Mouse (Mus musculus) hindbrain, embryonic 13.5 days (tissue): ENCODE measurements around the gene Gm49673. TPM values are rescaled to one million over a fixed set of nuclear protein-coding genes. Genes with fewer than 3 reads are reported as not detected.
A peak's percentile ranks its signal among the peaks of the same experiment; 100 is the strongest.
"Not testable (repeated sequence)": the region's sequence is repeated elsewhere in the genome, so short reads cannot be mapped to it uniquely, and the experiment has no call there.

Experiments used
- ATAC-seq: fragments of 200-750 bp; cut with Nextera tagmentation; 2 replicates; pipeline ENCODE4 v1.8.0; 2017; ENCODE audit warnings: moderate TSS enrichment; ENCODE audit not compliant: low FRiP score
- H3K27ac ChIP-seq: fragments of 300-500 bp; sonication (generic); 2 replicates; pipeline ENCODE4 v1.5.1; 2015; ENCODE audit warnings: inconsistent platforms, mild to moderate bottlenecking, moderate library complexity
- H3K27me3 ChIP-seq: fragments of 300-500 bp; sonication (generic); 2 replicates; pipeline ENCODE4 v1.6.1; 2015; ENCODE audit warnings: mild to moderate bottlenecking, inconsistent platforms
- H3K36me3 ChIP-seq: fragments of 300-500 bp; sonication (generic); 2 replicates; pipeline ENCODE4 v1.6.1; 2015; ENCODE audit warnings: mild to moderate bottlenecking, inconsistent platforms
- H3K4me1 ChIP-seq: fragments of 300-500 bp; sonication (generic); replicated peaks from 2 replicates; pipeline ENCODE4 v1.6.1; 2015; ENCODE audit warnings: inconsistent platforms
- H3K4me2 ChIP-seq: fragments of 300-500 bp; sonication (generic); 2 replicates; pipeline ENCODE4 v1.6.1; 2015; ENCODE audit warnings: inconsistent platforms, mild to moderate bottlenecking, moderate library complexity
- H3K4me3 ChIP-seq: fragments of 300-500 bp; sonication (generic); 2 replicates; pipeline ENCODE4 v1.5.1; 2015; ENCODE audit warnings: mild to moderate bottlenecking, inconsistent platforms
- H3K9ac ChIP-seq: fragments of 300-500 bp; sonication (generic); 2 replicates; pipeline ENCODE4 v1.6.1; 2015; ENCODE audit warnings: mild to moderate bottlenecking, inconsistent platforms
- H3K9me3 ChIP-seq: fragments of 300-500 bp; sonication (generic); 2 replicates; pipeline ENCODE4 v1.6.1; 2016; ENCODE audit warnings: inconsistent platforms
- WGBS: fragments of 180-500 bp; shearing (Covaris S2); methylation state at CpG from one replicate; pipeline ENCODE4 v1.1.7; 2015; 5-methylcytosine and 5-hydroxymethylcytosine counted together
- polyA plus RNA-seq: library from polyadenylated mRNA; unstranded; fragments of >200 nt; fragmentation: Nextera tagmentation; extraction: Ambion mirVana; gene quantifications from 2 replicates; pipeline ENCODE4 v1.2.1, GENCODE M21; 2015

Gm49673 gene
- polyA plus RNA-seq, result not detected in 2 replicates

DNA sequence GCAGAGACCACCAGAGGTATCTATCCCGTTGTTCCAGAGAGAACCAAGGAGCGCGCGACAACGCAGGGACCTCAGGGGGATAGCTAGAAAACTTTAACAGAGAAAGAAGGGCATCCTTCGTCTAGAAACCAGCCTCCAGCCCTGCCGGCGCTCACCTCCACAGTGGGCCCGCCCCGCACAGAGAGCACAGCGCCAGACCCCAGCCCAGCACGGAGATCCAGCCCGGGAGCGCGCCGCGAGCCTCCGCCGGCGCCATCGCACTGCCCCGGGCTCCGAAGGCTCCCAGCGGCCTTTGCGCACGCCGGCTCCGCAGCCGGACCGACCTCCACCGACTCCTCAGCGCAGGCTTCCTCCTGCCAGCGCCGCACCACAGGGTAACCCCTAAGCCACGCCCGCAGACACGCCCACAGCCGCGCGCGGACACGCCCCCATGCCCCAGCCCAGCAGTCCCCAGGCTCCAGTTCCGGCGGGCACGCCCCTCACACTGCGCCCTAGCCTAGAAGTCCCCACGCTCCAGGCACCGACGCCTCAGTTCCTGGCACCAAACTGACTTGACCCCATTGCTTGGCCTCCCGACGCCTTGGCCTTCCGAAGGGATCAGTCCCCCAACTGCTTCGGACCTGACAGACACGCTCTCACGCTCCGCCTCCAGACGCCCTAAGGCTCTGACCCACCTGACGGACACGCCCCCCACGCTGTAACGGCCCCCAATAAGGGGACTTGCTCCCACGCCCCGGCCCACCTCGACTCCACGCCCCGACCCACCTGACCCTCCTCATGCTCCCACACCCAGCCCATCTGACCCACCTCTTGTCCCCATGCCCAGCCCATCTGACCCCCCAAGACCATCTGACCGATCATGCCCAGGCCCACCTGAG, at the start of gene Gm49673, which contains the start of gene Rnaset2a:
Gm49673 (minus strand) TSS at position 350 of the 878 bp plus-strand sequence.
Rnaset2a (minus strand) TSS at position 659 of the 878 bp plus-strand sequence.
- WGBS, result 1% methylated on average over 56 of the region's 67 CpGs
- H3K4me3 ChIP-seq, result peak within 1 kb of the TSS; percentile 51
- H3K27ac ChIP-seq, H3K4me1 ChIP-seq, H3K36me3 ChIP-seq, H3K9me3 ChIP-seq, H3K27me3 ChIP-seq: not testable (repeated sequence)
- peak; percentile 97 for ATAC-seq
- peak within 1 kb of the TSS; percentile 62 for H3K4me2 ChIP-seq
- peak within 1 kb of the TSS; percentile 67 for H3K9ac ChIP-seq

GRCm38 (mm10) chr17:8195685-8196376, 48.2 kb upstream of the Gm49673 start:
- Histone ChIP-seq H3K27ac (no peak overlapping the region), H3K4me3 (no peak overlapping the region), H3K27me3 (no peaks in the 10 kb centered on the region), H3K9me3 (no peaks in the 10 kb centered on the region), H3K36me3 (peaks cover 40% of the 10 kb centered on the region), H3K4me1 (no peaks in the 10 kb centered on the region), H3K4me2 (no peak overlapping the region), H3K9ac (no peak overlapping the region)
- WGBS, result 96% methylated on average over 8 of the region's 8 CpGs
- no peak for ATAC-seq

- Histone ChIP-seq H3K4me1 (no peaks in the 10 kb centered on the region), H3K9ac (no peak overlapping the region), H3K4me3 (no peak overlapping the region), H3K27ac (no peak overlapping the region), H3K4me2 (no peak overlapping the region), H3K36me3 (peaks cover 61% of the 10 kb centered on the region), H3K27me3 (no peaks in the 10 kb centered on the region), H3K9me3 (no peaks in the 10 kb centered on the region)
- ATAC-seq, result no peak
- 93% methylated on average over 8 of the region's 8 CpGs for WGBS
Measured at GRCm38 (mm10) chr17:8193678-8194077, 46.1 kb upstream of the Gm49673 start.

DNA sequence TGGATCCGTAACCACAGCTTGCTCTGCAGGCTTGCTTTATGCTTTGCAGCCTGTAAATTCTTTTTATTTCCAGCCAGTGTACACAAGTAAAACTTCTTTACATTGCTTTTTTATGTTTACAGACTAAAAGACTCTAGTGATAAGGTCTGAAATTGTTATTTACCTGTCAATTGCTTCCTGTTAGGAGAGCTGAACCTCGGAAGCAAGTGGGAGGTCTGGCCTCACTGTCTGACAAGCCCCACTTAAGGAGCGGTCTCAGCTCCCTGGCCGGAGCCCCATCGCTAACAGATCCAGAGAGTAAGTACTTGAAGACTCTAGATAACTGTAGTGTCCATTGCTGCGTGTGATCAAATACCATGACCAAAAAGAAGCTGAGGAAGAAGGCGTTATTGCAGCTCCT, 36.6 kb upstream of the Gm49673 start:
- Histone ChIP-seq H3K27me3 (no peaks in the 10 kb centered on the region), H3K9me3 (no peaks in the 10 kb centered on the region), H3K27ac (no peak overlapping the region), H3K36me3 (peaks cover 83% of the 10 kb centered on the region), H3K4me3 (no peak overlapping the region), H3K4me1 (no peaks in the 10 kb centered on the region), H3K9ac (no peak overlapping the region), H3K4me2 (no peak overlapping the region)
- 94% methylated on average over 7 of the region's 7 CpGs for WGBS
- ATAC-seq, result no peak

- H3K27me3 ChIP-seq, result no peaks in the 10 kb centered on the region
- H3K36me3 ChIP-seq, result peaks cover 83% of the 10 kb centered on the region
- no peaks in the 10 kb centered on the region for H3K9me3 ChIP-seq
- no peak overlapping the region for H3K27ac ChIP-seq
- H3K9ac ChIP-seq, result no peak overlapping the region
- ATAC-seq, result no peak
- no peak overlapping the region for H3K4me3 ChIP-seq
- no peaks in the 10 kb centered on the region for H3K4me1 ChIP-seq
- WGBS, result 92% methylated on average over 5 of the region's 5 CpGs
- no peak overlapping the region for H3K4me2 ChIP-seq
Measured at GRCm38 (mm10) chr17:8183815-8184214, 36.2 kb upstream of the Gm49673 start.

- Histone ChIP-seq H3K27me3 (no peaks in the 10 kb centered on the region), H3K4me2 (no peak overlapping the region), H3K9me3 (no peaks in the 10 kb centered on the region), H3K36me3 (peaks cover 78% of the 10 kb centered on the region), H3K4me1 (peaks cover 8% of the 10 kb centered on the region), H3K27ac (no peak overlapping the region), H3K9ac (no peak overlapping the region), H3K4me3 (no peak overlapping the region)
- ATAC-seq, result peak; percentile 39; the same call in 1 of the 2 replicates
- 51% methylated on average over 5 of the region's 5 CpGs for WGBS
Measured at GRCm38 (mm10) chr17:8177090-8177489, 29.5 kb upstream of the Gm49673 start.

DNA sequence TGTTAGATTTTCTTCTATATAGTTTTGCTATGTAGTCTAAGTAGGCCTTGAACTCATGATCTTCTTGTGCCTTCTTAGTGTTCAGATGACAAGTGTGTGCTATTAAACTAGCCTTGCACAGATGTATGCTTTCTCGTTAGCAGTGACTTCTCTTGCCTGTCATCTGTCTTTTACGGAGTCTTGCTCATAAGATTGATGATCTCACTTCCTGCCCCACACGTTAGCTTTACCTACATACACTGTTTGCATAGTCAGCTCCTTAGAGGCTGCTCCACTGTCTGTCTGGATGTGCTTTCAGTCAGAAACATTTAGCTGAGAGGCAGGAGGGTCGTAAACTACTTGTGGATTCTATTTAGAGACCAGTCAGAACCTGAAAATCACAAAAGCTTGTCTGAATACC, 23.5 kb upstream of the Gm49673 start:
- H3K27ac ChIP-seq, result no peak overlapping the region
- WGBS, result 72% methylated on average over 4 of the region's 4 CpGs
- no peak overlapping the region for H3K4me2 ChIP-seq
- ATAC-seq, result no peak
- H3K9ac ChIP-seq, result no peak overlapping the region
- no peaks in the 10 kb centered on the region for H3K9me3 ChIP-seq
- no peak overlapping the region for H3K4me3 ChIP-seq
- H3K4me1 ChIP-seq, result peaks cover 3% of the 10 kb centered on the region; the same call in 1 of the 2 replicates
- H3K27me3 ChIP-seq, result no peaks in the 10 kb centered on the region
- H3K36me3 ChIP-seq, result peaks cover 58% of the 10 kb centered on the region

- Histone ChIP-seq H3K36me3 (peaks cover 51% of the 10 kb centered on the region), H3K4me1 (peaks cover 3% of the 10 kb centered on the region; the same call in 1 of the 2 replicates), H3K9ac (no peak overlapping the region), H3K27me3 (no peaks in the 10 kb centered on the region), H3K4me3 (no peak overlapping the region), H3K27ac (no peak overlapping the region), H3K4me2 (no peak overlapping the region), H3K9me3 (no peaks in the 10 kb centered on the region)
- whole genome bisulfite sequencing, result 92% methylated on average over 7 of the region's 7 CpGs
- no peak for ATAC-seq
Measured at GRCm38 (mm10) chr17:8170331-8170730, 22.7 kb upstream of the Gm49673 start.

- not testable (repeated sequence) for H3K27me3 ChIP-seq, H3K4me2 ChIP-seq, H3K27ac ChIP-seq, H3K4me1 ChIP-seq, ATAC-seq, H3K9me3 ChIP-seq, H3K4me3 ChIP-seq, H3K9ac ChIP-seq
- 92% methylated on average over 7 of the region's 8 CpGs for WGBS
- H3K36me3 ChIP-seq, result peaks cover 27% of the 10 kb centered on the region
Measured at GRCm38 (mm10) chr17:8167436-8167835, 19.8 kb upstream of the Gm49673 start.

DNA sequence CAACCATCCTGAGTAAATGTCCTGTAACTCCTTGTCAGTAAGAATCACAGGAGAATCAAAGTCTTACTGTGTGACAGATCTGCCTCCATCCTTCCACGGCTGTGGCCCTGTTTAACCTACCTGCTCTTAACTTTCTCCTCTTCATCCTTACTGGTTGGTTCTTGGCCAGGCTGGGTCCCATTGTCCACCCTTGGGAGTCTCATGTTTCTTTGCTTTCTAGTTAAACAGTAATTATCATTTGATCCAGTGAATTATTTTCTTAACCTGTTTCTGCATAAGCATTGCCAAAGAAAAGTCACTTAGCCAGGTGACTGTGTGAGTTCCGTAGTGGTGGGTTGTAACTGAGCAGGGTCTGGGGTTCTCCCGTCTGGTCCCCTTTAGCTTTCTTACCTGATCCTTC, 18.9 kb upstream of the Gm49673 start:
- WGBS, result 34% methylated on average over 2 of the region's 3 CpGs
- H3K36me3 ChIP-seq, result peaks cover 21% of the 10 kb centered on the region
- ATAC-seq, H3K4me1 ChIP-seq, H3K9ac ChIP-seq, H3K27me3 ChIP-seq, H3K27ac ChIP-seq, H3K9me3 ChIP-seq: not testable (repeated sequence)
- H3K4me2 ChIP-seq, result peak overlapping the region; percentile 53
- peak overlapping the region; percentile 54; the same call in 1 of the 2 replicates for H3K4me3 ChIP-seq

DNA sequence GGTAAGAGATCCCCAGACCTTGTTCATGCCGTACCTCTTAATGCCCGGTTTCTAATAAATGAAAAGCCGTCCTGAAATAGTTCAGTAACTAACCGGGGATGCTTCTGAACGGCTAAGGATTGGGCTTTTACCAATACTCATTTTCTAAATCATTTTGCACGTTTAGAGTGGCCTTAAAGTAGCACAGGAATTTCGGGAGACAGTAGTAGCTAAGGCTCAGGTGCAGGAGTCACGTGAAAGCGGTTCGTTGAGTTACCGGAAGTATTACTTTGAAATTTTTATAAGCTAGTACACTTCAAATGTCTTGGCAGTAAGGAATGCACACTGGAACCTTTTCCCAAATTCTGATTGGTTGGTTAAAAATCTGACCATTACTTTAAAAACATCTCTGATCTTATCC, 18.4 kb upstream of the Gm49673 start:
- H3K9ac ChIP-seq, result not testable (repeated sequence)
- under 1% methylated on average over 11 of the region's 11 CpGs for WGBS

DNA sequence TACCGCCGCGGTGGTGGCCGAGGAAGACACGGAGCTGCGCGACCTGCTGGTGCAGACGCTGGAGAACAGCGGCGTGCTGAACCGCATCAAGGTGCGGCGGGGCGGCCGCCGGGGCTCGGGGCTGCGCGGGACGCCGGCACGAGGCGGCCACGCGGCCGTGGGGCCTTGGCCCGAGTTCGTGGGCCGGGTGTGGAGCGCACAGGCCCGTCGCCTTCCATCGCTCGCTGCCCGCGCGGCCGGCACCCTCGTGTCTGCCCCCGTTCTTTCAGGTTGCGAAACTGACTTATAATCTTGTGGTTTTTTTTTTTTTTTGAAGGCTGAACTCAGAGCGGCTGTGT, 18.0 kb upstream of the Gm49673 start:
- H3K9me3 ChIP-seq, H3K27me3 ChIP-seq, ATAC-seq, H3K4me1 ChIP-seq: not testable (repeated sequence)
- Histone ChIP-seq H3K36me3 (peaks cover 13% of the 10 kb centered on the region), H3K9ac (peak overlapping the region; percentile 69), H3K4me3 (peak overlapping the region; percentile 54), H3K27ac (peak overlapping the region; percentile 58), H3K4me2 (peak overlapping the region; percentile 53)
- WGBS, result 1% methylated on average over 34 of the region's 42 CpGs

More for the DNA sequence above, 18.4 kb upstream of the Gm49673 start:
- Histone ChIP-seq H3K4me2 (peak overlapping the region; percentile 53), H3K36me3 (peaks cover 17% of the 10 kb centered on the region), H3K4me3 (peak overlapping the region; percentile 54)
- H3K9me3 ChIP-seq, H3K27me3 ChIP-seq, H3K4me1 ChIP-seq, ATAC-seq, H3K27ac ChIP-seq: not testable (repeated sequence)
